Mouse (Mus musculus) frontal cortex, postnatal 14 days (tissue): ENCODE data around the gene Gse1.
"Not testable (repeated sequence)": the region's sequence is repeated elsewhere in the genome, so short reads cannot be mapped to it uniquely, and the experiment has no call there.

ENCODE experiments used
- DNase-seq, 2 experiments: peaks; one replicate each; pipeline ENCODE4 v3.0.0; 2022; ENCODE audit warnings: low spot score in 2 of 2

The Gse1 gene

DNA sequence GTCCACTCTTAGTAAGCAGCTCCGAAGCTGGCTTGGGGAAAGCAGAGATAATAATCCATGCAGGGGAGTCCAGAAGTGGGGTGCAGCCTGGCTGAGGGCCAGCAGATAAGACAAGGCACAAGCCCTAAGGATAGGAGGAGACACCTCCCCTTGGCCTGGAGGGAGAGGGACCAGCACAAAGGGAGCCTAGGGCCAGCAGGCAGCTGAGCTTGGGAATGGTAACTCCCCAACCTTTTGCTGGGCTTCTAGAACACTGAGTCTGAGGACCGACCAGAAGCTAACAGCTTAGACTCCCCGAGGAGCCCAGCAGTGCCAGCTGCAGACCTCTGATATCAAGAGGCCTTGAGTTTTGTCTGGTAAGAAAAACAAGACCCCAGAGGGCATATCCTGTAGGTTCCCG, 115.9 kb downstream of the Gse1 start:
- no peak for DNase-seq

DNA sequence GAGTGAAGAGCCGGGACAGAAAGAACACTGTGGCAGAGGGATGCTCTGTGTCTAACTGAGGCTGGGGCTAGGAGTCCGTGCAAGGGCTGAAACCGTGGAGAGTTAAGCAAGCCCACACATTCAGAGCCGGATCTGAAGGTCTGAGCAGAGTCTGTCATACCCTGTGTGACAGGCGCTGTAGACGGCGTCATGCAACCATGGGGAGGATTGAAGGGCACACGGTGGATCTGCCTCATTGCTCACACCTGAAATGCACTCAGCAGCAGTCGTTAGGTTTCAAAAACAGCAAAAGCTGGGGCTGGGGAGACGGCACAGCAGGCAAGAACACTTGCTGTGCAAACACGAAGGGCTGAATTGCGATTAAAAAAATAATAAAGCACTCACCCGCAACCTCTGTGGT, 116.3 kb downstream of the Gse1 start:
- DNase-seq = no peak

DNA sequence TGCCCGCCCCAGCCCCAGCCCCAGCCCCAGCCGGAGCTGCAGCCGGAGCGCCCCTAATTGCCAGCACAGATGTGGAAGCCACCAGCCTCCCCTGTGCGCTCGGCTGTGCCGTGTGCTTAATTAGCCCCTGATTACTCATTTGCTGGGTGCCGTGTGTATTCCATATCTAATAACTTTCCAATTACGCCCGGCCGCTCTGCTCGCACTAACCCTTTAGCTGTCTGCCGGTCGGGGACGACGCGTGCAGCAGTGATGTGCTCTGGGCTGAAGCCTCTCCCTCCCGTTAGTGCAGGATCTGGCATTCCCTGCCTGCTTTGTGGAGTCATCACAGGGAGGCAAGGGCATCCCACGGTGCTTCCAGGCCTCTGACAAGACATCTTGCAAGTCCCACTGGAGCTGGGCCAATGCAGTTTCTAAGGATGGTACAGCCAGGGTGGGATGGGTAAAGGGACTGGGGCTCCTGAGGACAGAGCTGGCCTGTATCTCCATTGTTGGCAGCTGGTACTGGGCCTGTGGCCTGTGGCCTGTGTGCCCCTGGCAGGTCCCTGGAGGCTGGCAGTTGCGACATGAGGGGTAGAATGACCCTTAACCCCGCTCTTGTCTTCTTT, 119.6 kb downstream of the Gse1 start:
- no peak for DNase-seq

DNA sequence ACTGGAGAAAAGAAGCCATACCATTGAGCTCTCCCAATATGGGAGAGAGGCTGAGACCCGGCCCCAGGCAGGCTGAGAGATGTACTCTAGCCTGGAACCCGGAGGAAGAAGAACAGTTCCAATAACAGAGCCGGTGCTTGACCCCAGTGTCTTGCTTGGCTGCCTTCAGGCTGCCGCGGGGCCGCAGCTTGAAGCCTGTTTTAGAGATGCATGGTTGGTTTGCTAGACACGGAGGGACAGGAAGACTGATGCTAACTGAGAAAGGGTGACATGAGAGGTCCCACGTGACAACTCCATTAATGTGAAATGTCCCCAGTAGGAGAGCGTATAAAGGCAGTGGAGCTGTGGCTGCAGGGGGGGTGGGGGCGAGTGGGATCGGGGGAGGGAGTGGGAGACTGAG, 120.7 kb downstream of the Gse1 start:
- DNase-seq = no peak

DNA sequence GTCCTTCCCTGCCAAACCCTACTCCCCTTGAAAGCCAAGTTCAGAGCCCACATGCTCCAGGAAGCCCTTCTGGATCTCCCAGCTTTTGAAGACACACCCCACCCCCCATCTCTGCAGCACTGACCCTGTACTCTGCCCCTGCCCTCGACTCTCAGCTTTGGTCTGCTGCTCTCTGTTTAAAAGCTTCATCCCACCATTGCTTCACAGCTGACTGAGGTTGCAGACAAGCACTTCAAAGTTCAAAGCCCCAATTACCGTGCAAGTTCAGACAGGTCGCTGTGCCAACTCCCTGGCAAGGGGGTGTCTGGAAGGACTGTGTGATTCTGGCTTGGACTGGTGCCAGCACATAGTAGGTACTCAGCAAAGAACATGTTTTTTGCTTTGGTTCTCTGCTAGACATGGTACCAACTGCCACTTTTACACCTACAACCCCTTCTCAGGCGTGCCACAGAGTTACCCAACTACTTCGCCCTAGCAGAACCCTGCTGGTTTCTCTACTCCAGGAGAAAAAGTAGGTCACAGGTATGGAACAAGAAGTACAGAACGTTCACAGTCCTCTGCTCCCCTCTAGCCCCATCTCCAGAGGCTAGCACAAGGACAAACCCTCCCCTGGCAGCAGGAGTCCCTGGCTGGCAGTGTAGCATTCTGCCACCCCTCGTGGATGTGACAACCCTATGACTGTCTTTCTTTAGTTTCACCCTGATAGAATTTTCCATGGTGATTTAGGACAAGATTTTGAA, 123.2 kb downstream of the Gse1 start:
- DNase-seq = no peak

DNA sequence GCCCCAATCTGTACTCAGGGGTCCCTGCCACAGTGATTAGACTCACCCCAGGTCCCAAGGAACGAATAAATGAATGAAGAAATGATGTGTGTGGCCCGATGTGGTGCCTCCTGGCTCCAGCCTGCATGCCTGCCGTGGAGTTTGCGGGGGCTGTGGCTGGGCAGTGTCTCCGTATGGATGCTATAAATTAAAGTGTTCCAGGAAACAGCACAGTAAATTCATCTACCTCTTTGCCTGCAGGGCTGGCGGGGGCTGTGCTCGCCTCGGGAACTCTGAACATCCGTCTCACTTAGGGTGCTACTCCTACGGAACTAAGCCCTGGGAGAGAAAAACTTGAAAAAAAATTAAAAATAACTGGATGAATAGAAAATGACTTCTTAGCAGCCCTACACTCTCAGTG, 123.8 kb downstream of the Gse1 start:
- peak; percentile 55 to 62 for DNase-seq

DNA sequence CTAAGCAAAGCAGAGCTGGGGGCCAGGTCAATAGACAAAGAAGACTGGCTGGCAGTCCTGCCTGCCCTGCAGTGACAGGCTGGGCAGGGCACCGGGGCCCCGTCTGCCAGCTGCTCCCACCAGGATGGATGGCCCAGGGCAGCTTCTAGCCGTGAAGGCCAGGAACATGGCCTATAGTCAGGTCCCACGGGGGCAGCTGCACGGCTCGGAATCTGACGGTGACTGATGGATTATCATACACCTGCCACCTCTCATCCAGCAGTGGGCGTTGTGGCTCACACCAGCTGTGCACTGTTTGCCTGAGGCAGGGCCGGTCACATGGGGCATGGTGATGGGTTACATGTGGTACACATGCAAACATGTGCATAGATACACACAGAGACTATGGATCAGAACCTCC, 127.8 kb downstream of the Gse1 start:
- no peak for DNase-seq

DNA sequence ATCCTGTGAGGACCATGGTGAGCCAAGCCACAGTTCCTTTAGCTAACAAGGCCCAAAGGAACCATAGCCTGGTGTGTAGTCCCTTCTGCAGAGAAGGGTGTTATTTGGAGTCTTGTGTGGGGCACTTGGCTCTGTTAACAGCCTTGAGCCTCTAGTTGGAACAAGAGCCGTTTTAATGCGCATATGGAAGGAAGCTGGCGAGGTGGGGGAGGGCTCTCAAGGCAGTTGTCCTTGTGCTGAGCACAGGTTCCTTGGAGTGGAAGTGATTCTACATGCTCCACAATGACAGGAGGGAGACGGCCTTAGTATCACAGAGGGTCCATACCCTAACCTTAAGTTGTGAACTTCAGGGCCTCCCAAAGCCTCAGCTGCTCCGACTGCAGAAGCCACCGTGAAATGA, 129.2 kb downstream of the Gse1 start:
- DNase-seq = no peak

DNA sequence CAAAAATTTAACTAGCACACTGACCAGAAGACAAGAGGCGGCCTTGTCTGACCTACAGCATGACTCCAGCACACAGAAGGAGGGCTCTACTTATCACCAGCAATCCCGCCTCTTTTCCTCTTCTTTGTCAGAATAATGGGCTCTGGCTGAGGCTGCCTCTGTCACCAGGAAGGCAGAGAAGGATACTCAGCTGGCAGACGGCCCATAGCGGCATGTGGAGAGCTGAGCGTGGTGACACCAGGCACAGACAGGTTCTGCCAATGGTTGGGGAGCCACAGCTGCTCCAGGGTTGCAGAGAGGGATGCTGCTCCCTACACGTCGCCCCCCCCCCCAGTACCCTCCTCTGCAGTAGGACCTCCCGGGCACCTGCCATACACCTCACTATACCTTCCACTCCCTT, 133.0 kb downstream of the Gse1 start:
- no peak for DNase-seq

DNA sequence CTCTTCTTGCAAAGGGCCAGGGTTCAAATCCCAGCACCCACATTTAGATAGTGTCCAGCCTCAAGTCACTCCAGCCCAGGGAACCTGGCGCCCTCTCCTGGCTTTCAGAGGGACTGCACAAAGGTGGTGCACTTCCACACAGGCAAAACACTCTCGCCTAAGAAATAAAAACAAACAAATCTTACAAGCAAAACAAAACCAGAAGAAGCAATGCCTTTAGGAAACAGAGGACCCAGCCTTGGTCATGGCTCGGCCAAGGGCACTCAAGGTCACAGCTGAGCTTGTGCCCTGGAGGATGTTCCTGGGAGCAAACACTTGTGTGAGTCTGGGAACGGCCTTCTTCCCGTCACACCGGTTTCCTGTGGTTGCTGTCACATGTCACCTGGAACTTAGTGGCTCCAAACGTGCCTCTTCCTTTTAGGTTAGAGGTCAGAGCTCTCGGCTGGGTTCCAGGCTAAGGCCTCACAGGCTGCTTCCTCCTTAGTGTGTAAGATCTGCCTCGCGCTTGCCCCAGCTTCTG, 135.4 kb downstream of the Gse1 start:
- no peak for DNase-seq

DNA sequence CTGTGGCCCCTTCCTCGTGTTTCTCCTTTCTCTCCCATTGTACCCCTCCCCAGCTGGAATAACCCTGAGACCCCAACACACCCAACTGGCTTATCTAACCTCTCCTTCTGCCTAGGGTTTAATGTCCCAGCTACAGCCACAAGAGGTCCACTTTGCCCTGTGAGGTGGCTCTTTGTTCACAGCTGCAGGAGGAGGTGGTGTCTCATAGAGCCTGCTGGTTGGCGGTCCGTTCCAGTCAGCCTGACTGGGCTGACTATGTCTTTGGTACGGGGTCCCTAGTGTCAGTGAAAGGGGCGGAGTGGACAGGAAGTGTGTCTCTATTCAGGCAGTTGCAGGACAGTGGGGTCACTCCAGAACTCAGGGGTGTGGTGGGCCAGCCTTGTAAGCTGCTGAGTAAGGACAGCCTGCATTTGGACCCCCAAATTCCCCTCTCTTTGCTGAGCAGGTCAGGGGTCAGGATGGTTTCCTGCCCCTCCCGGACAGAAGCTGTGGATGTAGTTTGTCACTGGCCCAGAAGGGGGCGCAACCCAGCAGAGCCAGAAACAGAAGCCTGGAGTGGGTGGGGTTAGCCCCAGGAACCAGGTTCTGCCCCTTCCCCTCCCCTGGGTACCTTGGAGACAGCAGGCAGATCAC, 136.0 kb downstream of the Gse1 start:
- no peak for DNase-seq

DNA sequence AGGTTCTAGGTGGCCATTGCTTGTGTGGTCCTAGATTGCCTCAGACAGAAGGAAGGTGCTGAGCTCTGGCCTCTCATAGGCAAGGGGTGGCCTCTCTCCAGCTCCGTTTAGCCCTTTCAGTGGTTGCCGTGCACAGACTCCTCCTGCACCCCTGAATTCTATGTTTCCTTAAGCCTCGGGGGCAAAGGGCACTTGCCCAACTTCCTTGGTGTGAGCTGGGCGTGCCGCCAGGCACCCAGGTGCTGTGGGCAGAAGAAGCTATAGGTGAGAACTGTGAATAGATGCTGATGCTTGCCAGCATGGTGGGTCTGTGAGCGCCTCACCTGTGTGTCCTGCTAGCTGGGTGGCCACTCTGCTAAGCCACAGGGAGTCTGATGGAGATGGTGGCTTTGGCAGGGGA, 138.6 kb downstream of the Gse1 start:
- no peak for DNase-seq

DNA sequence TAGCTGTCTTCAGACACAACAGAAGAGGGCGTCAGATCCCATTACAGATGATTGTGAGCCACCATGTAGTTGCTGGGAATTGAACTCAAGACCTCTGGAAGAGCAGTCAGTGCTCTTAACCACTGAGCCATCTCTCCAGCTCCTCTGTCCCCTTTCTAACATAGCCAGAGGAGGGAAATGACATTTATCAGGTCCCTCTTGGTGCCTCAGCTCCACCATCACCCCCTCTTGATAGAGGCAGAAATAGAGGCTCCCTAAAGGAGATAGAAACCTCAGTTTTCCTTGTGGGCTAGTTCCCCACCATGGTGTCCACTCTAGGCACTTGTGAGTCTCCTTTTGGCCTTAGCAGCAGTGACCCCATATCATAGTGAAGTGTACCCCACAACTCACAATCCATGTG, 139.9 kb downstream of the Gse1 start:
- DNase-seq = not testable (repeated sequence)

DNA sequence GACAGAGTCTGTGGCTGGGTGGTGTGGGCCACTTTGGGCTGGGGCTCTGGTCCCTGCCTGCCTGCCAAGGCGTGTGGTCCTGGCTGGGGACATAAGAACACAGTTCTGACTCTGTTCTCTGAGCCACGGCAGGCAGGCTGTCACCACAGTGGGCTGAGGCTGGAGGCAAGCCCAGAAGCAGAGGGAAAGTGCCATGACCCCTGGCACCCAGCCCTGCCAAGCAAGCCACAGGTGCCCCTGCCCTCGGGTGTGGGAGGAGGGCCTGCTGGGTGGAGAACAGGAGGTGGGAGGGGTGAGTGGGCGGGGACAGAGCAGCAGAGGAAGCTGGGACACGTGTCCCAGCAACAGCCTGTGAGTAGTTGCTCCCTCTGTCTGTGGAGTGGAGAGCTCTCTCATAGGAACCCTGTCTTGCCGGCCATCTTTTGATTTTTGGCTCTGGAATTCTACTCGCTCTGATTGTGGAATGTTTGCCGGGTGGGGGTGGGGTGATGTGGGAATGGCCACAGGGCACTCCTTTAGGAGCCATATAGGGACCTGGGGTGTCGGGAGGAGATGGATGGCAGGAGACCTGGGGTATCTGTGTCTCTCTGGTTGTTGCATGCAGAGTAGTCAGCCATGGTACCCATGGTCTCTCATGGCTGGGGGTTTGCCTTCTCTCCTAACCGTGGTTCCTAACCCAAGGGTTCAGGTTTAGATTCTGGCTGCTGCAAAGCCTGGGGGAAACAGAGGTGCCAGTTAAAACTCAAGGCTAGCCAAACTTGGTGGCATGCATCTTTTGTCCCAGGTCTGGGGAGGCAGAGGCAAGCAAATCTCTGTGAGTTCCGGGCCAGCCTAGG, 140.8 kb downstream of the Gse1 start:
- peak; percentile 63 to 78 for DNase-seq

DNA sequence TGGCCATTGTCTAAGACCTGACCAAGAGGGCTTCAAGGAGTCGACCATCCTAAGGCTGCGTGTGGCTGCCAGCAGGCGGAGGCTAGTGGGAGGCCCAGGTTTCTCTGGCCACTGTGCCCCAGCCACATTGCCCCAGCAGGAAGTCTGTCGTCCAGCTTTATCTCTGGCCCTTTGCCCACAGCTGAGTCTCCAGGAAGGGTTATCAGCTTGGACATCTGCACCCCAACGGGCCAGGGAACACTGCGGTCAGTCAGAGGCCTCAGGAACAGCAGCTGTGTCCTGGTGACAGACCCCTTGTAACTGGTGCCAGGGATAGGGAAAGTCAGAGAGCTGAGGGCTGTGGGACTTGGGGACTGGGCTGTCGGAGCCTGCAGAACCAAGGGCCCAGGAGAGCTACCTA, 141.7 kb downstream of the Gse1 start:
- peak in 1 of 2 experiments; percentile 55 for DNase-seq

DNA sequence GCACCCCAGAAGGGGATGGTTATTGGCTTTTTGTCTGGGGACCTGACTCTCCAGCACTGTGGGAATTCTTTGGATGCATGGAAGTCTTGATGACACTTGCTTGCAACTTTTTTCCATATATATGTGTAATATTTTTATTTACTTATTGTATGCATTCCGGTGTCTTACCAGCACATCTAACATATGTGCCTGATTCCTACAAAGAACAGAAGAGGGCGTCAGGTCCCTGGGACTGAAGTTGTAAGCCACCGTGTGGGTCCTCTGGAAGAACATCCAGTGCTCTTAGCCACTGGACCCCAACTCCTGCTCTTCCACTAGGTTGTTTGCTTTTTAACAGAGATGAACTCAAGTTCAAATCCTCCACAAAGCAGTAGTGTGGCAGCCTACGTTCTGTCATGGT, 142.2 kb downstream of the Gse1 start:
- DNase-seq = no peak

DNA sequence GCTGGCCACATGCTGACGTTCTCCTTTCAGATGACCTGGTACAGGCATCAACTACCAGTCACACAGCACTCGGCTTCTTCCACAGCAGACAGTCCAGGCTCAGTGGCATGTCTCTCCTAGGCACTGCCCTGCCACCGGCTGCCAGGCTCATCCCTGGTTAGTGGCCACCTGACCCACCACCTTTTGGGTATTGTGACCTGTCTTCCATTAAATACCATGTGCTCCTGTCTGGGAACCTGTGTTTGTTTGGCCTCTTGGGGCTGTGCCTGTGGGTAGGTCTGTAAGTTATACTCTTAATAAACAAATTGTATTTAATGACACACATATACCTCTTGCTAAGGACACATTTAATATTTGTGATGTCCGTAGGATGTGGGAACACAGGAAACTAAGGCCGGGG, 142.9 kb downstream of the Gse1 start:
- no peak for DNase-seq

DNA sequence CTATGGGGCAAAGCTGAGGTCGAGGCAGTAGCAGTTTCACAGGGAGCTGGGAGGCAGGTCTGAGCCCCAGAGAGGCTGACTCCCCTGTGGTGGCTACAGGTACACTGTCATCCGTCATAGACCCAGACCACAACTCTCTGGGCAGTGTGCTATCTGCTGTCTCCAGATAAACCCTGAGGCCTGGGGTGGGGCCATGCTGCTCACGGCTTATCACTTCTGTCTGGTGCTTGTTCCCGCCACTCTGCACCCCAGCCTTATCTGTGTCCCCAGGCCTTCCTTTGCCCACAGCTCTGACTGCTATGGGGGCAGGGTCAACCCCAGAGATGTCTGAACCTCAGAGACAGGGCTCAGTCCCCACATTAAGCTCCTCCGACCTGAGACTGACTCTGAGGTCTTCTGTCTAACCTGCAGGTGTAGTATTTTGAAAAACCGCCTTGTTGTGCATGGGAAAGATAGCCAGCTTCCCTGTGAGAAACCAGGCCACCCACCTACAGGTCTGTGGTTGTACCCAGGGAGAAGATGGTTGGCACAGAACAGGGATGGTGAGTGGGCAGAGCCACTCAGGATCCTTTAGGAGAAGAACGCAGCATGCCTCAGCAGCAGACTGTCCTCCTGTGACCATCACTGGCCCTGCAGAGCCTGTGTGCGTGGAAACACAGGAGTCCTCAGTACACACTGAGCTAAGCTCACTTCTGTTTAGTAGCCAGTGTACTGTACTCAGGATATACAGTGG, 143.6 kb downstream of the Gse1 start:
- DNase-seq = no peak

DNA sequence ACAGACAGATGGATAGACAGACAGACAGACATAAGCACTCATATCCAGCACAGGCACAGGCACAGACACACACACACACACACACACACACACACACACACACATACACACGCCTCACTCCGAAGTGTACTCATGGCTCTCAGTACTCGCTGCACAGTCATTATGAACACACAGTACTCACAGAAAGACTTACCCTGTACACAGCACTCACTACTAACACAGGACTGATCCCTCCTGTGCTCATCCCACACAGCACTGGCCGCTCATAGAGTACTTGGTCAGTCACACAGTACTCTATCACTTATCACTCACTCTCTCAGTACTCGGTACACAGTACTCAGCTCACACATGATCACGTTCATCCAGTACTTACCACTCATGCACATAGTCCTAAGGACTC, 144.4 kb downstream of the Gse1 start:
- DNase-seq = no peak

DNA sequence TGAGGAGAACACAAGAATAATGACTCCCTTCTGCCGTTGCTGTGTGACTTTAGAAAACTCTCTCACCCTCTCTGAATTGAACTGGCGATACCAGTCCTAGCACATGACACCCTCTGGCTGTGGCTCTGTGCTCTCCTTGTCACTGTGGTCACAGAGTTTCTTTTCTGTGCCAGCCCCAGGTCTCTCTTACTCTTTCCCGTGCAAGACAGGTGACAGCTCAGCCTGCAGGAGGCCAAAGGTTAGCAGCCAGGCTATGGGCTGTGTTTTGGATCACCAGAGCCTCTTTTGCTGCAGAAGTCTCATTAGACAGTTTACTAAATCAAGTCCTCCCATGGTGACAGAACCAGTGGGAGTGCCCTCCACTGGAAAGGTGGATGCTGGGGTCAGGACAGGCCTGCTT, 145.4 kb downstream of the Gse1 start:
- no peak for DNase-seq

DNA sequence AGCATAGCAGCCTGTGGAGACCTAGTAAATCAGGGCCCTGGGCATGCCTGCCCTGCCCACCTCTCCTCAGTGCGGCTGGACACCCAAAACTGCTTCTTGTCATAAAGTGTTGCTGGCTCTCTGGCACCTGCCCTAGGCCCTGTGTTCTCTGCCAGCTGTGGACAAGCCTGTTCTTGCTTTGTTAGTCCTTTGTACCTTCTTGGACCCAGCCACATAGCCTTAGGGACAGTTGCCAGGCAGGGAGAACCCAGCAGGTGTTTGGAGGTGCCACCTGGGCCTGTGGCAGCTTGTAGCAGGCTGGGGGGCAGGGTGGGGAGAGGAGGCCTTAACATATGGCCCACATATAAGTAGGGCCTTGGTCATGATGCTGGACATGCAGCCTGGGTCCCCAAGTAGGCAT, 145.8 kb downstream of the Gse1 start:
- no peak for DNase-seq

DNA sequence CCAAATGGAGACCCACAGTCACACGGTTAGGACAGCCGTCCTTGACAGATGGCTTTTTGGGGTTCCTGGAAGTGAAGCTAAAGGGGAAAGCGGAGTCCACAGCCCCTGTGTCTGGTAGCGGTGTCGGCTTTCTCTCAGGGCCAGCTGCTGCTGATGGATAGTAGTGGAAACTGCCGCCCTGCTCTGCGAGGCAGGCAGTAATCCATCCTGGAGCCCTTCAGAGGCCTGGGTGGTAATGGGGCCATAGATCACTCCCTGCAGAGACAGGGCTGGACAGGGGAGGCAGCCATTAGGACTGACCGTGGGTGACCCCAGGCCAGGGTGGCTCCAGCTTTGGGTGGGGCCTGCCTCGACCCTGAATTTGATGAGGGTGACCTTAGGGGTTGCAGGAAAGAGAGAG, 146.3 kb downstream of the Gse1 start:
- no peak for DNase-seq
